Mouse (Mus musculus): ENCODE data around the gene Cacna1a. TPM values are rescaled to one million over a fixed set of nuclear protein-coding genes. Genes with fewer than 3 reads are reported as not detected.

The Cacna1a gene
- polyA plus RNA-seq, 1 experiment from 2014 or later: 6.6 TPM

GRCm38 (mm10) chr8:84638555-84639161, 250.4 kb downstream of the Cacna1a start:
- no peaks in the 10 kb centered on the region; the same call in 1 of the 2 replicates for H3K4me1 ChIP-seq (replicated peaks; ENCODE audit: insufficient read depth, low read length)
- ATAC-seq (replicated peaks; ENCODE audit: low FRiP score, low read depth): peak; percentile 15
- no peak for TF ChIP-seq CTCF (IDR thresholded peaks at IDR 0.05; ENCODE audit: low read depth)
- peak overlapping the region; percentile 89 for H3K27ac ChIP-seq
- H3K9ac ChIP-seq (ENCODE audit: low read depth, low read length): peak overlapping the region; percentile 77
- peak overlapping the region; percentile 53 for H3K4me3 ChIP-seq (replicated peaks; ENCODE audit: low read depth, low read length)
- 0% methylated on average over 43 of the region's 52 CpGs for WGBS
- H3K9me3 ChIP-seq (replicated peaks; ENCODE audit: low read length): no peaks in the 10 kb centered on the region
- no peak for DNase-seq (ENCODE audit: low spot score)
- H3K27me3 ChIP-seq (ENCODE audit: insufficient read depth, low read length): no peaks in the 10 kb centered on the region
- peak overlapping the region; percentile 87 for H3K4me2 ChIP-seq (ENCODE audit: low read length)
- H3K36me3 ChIP-seq (ENCODE audit: insufficient read depth, low read length): no peaks in the 10 kb centered on the region

DNA sequence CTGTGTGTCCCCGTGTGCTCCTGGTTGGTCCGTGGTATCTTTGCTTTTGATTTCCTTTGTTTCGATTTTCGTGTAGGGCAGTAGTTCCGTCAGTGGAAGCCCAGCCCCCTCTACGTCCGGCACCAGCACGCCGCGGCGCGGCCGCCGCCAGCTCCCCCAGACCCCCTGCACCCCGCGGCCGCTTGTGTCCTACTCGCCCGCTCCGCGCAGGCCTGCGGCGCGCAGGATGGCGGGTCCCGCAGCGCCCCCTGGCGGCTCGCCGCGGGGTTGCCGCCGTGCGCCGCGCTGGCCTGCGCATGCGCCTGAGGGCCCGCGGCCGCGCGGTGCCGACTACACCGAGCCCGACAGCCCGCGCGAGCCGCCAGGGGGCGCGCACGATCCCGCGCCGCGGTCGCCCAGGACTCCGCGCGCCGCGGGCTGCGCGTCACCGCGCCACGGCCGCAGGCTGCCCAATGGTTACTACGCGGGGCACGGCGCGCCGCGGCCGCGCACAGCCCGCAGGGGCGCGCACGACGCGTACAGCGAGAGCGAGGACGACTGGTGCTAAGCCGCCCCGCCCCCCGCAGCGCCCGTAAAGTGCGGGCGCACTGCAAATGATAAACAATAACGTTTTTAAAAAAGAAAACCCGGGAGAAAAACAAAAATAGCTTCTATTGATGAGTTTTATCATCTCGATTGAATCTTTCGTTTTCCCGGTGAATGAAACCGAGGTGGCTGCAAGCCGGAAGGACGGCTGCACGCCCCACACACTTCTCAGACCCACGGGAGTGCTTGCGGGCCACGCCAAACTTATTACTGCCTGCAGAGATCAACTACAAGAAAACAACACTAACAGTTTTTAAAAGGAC, 251.1 kb downstream of the Cacna1a start:
- H3K27ac ChIP-seq: peak overlapping the region; percentile 89
- H3K9ac ChIP-seq (ENCODE audit: low read depth, low read length): peak overlapping the region; percentile 77
- TF ChIP-seq CTCF (IDR thresholded peaks at IDR 0.05; ENCODE audit: low read depth): peak; percentile 65
- no peaks in the 10 kb centered on the region; the same call in 1 of the 2 replicates for H3K4me1 ChIP-seq (replicated peaks; ENCODE audit: insufficient read depth, low read length)
- H3K4me3 ChIP-seq (replicated peaks; ENCODE audit: low read depth, low read length): peak overlapping the region; percentile 53
- peak; percentile 94 for DNase-seq (ENCODE audit: low spot score)
- WGBS: under 1% methylated on average over 88 of the region's 106 CpGs
- no peaks in the 10 kb centered on the region for H3K36me3 ChIP-seq (ENCODE audit: insufficient read depth, low read length)
- ATAC-seq (replicated peaks; ENCODE audit: low FRiP score, low read depth): peak; percentile 92
- no peaks in the 10 kb centered on the region for H3K9me3 ChIP-seq (replicated peaks; ENCODE audit: low read length)
- H3K27me3 ChIP-seq (ENCODE audit: insufficient read depth, low read length): no peaks in the 10 kb centered on the region
- H3K4me2 ChIP-seq (ENCODE audit: low read length): peak overlapping the region; percentile 87

DNA sequence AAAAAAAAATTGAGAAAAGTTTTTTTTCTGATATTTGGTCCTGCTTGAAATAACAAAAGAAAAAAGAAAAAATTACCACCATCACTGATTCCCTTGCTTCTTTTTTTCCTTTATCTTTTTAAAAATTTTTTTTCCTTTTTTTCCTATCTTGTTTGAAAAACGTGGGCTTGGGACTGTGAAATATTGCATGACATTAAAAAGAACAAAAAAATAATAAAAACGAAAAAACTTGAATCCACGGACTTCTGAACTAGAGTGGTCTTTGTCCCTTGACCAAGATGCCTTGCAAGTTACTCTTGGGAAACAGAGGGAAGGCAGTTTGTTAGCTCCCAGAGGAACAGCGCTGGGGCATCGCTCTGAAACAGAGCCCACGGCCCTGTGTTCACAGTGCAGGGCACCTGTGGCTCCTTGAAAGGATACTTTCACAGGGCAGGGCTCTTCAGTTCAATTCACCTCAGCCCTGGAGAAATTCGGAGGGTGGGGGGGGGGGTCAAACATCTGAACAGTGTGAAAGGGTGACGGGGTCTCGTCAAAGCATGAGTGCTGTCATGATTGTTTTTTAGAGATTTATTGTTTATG, 251.9 kb downstream of the Cacna1a start:
- ATAC-seq (replicated peaks; ENCODE audit: low FRiP score, low read depth) (no peak), DNase-seq (ENCODE audit: low spot score) (no peak)
- H3K4me2 ChIP-seq (ENCODE audit: low read length): peak overlapping the region; percentile 58
- 19% methylated on average over 9 of the region's 9 CpGs for WGBS
- H3K36me3 ChIP-seq (ENCODE audit: insufficient read depth, low read length): no peaks in the 10 kb centered on the region
- H3K4me1 ChIP-seq (replicated peaks; ENCODE audit: insufficient read depth, low read length): no peaks in the 10 kb centered on the region; the same call in 1 of the 2 replicates
- H3K27me3 ChIP-seq (ENCODE audit: insufficient read depth, low read length): no peaks in the 10 kb centered on the region
- no peaks in the 10 kb centered on the region for H3K9me3 ChIP-seq (replicated peaks; ENCODE audit: low read length)
- H3K27ac ChIP-seq: no peak overlapping the region
- H3K4me3 ChIP-seq (replicated peaks; ENCODE audit: low read depth, low read length): peak overlapping the region; percentile 43
- no peak for TF ChIP-seq CTCF (IDR thresholded peaks at IDR 0.05; ENCODE audit: low read depth)
- H3K9ac ChIP-seq (ENCODE audit: low read depth, low read length): no peak overlapping the region

- ATAC-seq (replicated peaks; ENCODE audit: low FRiP score, low read depth) (no peak), DNase-seq (ENCODE audit: low spot score) (no peak)
- 76% methylated on average over 7 of the region's 7 CpGs for WGBS
- Histone ChIP-seq H3K27ac (no peak overlapping the region), H3K36me3 (ENCODE audit: insufficient read depth, low read length) (no peaks in the 10 kb centered on the region), H3K9me3 (replicated peaks; ENCODE audit: low read length) (no peaks in the 10 kb centered on the region), H3K4me3 (replicated peaks; ENCODE audit: low read depth, low read length) (no peak overlapping the region), H3K27me3 (ENCODE audit: insufficient read depth, low read length) (no peaks in the 10 kb centered on the region), H3K4me1 (replicated peaks; ENCODE audit: insufficient read depth, low read length) (no peaks in the 10 kb centered on the region), H3K4me2 (ENCODE audit: low read length) (no peak overlapping the region), H3K9ac (ENCODE audit: low read depth, low read length) (no peak overlapping the region)
- no peak for TF ChIP-seq CTCF (IDR thresholded peaks at IDR 0.05; ENCODE audit: low read depth)
Measured at GRCm38 (mm10) chr8:84640617-84641294, 252.5 kb downstream of the Cacna1a start.

DNA sequence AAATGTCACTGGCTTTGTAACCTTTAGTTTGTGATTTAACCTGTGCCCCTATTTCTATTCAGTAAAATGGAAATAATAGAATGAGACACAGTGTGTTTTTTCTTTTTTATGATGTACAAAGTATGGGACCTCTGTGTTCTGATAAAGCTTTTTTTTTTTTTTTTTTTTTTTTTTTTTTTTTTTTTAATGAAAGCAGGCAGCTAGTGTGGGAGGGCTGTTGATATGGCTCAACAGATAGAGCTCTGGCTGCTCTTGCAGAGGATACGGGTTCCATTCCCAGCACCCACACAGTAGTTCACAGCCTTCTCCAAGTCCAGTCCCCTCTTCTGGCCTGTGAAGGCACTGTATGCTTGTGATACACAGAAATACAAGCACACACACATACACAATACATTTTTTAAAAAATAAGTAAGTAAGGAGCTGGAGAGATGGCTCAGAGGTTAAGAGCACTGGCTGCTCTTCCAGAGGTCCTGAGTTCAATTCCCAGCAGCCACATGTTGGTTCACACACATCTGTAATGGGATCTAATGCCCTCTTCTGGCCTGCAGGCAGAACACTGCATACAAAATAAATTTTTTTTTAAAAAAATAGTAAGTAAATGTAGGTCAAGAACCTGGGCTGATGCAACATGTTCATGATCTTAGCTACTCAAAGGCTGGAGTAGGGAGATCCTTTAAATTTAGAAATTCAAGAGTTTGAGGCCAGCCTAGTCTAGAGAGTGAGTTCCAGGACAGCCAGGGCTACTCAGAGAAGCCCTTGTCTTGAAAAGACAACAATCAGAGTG, 253.5 kb downstream of the Cacna1a start:
- Histone ChIP-seq H3K9me3 (replicated peaks; ENCODE audit: low read length) (no peaks in the 10 kb centered on the region), H3K27ac (no peak overlapping the region), H3K4me1 (replicated peaks; ENCODE audit: insufficient read depth, low read length) (no peaks in the 10 kb centered on the region), H3K36me3 (ENCODE audit: insufficient read depth, low read length) (no peaks in the 10 kb centered on the region), H3K4me3 (replicated peaks; ENCODE audit: low read depth, low read length) (no peak overlapping the region), H3K27me3 (ENCODE audit: insufficient read depth, low read length) (no peaks in the 10 kb centered on the region), H3K9ac (ENCODE audit: low read depth, low read length) (no peak overlapping the region), H3K4me2 (ENCODE audit: low read length) (no peak overlapping the region)
- 48% methylated on average over 1 of the region's 1 CpGs for WGBS
- ATAC-seq (replicated peaks; ENCODE audit: low FRiP score, low read depth): no peak
- TF ChIP-seq CTCF (IDR thresholded peaks at IDR 0.05; ENCODE audit: low read depth): peak; percentile 32; the same call in 1 of the 2 replicates
- no peak for DNase-seq (ENCODE audit: low spot score)
